Mouse (Mus musculus): Measurements from ENCODE around the gene Olfr691. TPM values are rescaled to one million over a fixed set of nuclear protein-coding genes. Genes with fewer than 3 reads are reported as not detected.
"Not testable (repeated sequence)": the region's sequence is repeated elsewhere in the genome, so short reads cannot be mapped to it uniquely, and the experiment has no call there.

Gene Olfr691
- total RNA-seq (2021) = 1 to 10 TPM in 1 of 2 experiments, under 1 TPM in 1; 0.90 to 1.2 TPM
- long read RNA-seq, experiment 1 = 0 reads
- long read RNA-seq, experiment 2 = 0 reads

DNA sequence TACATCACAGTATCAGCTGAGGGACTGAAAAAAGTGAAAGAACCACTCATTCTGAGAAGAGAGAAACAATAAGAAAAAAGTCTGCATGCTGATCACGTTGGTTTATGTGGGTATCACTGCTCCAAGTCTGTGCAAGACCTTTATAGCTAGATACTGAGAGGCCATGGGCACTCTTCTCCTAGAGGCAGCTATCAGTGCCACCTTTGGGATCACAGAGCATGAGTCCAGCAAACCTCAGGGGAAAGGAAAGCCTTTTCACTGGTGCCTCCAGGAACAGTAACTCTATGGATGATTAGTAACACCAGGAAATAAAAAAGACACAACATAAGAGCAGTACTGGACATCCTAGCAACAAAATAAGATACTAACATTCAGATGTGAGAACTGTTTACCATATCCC is at the start of gene Olfr691:
Gene Olfr691 (minus strand): TSS at position 101 of the 400 bp plus-strand sequence.
- DNase-seq (ENCODE audit: low spot score in 2 of 2) = no peak

DNA sequence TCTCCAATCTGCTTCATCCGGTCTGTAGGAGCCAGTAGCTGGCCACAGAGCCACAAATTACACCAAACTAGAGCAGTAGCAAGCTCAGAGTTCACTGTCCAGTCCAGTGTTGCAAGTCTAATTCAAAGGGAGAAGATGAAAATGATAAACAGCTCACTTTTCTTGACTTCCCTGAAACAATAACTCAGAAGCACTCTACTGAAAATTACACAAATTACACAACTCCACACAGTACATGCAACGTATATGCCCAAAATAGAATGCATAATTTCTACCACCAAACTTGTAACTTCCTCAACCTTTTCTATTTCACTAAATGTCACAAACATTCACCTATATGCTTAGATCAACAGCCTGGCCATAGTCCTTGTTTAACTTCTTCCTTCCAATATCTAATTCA is 48.2 kb upstream of the Olfr691 start:
- no peak for DNase-seq (ENCODE audit: low spot score in 2 of 2)

DNA sequence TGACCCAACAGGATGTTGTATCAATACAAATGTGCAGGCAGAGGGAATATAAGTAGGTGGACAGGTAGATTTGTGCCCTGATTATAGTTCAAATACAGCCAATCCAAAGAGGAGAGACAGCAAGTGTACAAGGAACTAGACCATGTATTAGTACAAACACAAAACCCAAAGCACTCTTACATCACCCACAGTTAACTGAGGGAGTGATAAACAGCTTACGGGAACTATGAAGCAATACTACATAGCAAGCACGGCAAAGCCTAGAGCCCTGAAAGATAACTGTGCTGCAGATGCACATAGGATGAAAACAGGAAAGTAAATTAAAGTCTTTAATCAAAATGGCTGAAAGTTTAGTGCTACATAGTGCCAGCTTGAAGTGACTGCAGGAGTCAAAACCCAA is 45.6 kb upstream of the Olfr691 start:
- no peak for DNase-seq (ENCODE audit: low spot score in 2 of 2)

DNA sequence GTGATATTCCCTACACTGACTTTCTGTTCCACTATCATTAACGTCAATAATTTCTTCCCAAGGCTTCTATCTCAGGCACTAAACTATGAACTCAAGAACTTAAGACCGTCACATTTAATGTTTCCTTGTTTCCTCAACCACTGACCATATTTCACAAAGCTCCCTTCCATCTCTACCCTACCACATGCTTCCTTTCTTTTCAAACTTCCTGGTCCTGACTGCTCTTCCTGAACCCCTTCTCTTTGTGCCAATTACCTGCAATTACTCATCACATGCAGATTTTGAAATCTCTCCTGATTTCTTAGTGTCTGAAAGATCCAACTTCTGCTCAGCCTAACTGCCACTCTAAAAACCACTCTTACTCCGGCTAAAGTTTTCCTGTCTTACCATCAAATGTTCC is 38.3 kb upstream of the Olfr691 start:
- DNase-seq (ENCODE audit: low spot score in 2 of 2) = no peak

DNA sequence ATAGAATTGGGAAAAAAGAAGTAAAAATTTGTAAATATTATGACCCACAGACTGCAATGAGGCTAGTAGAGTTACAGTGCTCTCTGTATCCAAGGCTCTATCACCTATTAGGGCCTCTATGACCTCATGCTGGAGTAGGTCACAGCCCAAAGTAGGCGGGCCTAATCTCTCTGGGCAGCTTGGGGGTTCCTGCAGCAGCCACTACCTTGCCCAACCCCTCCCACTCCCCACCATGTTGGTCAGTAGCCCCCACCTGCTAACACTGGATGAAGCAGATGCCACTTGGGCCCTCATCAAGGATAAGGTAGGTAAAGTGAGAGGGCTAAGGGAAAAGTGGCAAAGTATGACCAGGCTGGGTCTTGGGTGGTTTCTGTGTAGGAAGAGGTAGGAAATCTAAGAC is 32.8 kb upstream of the Olfr691 start, which contains the start of gene Gm5901:
Gene Gm5901 (plus strand): TSS at position 173 of the 400 bp plus-strand sequence.
- DNase-seq (ENCODE audit: low spot score in 2 of 2) = no peak

DNA sequence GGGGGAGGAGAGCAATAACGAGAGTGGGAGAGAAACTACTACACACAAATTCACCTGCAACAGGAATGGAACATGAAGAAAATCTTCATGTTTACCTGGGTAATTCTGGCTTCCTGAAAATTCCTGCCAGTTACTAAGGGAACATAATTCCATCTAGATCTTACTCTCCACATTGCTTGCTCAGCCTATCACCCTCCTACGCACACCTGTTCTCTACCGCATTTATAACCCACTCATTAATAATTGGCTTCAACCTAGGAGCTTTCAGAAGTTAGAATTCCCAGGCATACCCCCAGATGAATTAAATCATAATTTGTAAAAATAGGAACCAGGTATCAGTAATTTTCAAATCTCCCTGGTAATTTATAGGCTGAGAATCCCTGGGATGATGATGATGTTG is 31.9 kb upstream of the Olfr691 start:
- DNase-seq (ENCODE audit: low spot score in 2 of 2) = peak in 1 of 2 experiments; percentile 52

DNA sequence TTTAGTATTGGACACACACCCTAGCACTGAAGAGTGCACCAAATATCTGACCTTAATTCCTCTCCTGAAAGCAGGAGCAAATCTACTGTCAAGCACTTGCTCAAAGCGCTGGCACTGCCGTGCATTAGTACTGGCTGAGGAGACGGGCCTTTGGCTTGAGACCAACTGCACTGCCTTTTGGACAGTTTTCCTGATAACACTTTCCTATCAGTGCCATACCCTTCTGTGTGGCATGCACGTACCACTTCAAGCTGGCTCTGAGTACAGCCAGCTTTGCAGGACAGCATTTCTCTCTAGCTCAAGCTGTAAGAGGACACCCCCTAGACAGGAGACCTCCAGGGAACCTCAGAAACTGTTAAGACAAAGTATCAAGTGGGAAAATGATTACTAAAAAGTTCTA is 31.4 kb upstream of the Olfr691 start:
- DNase-seq (ENCODE audit: low spot score in 2 of 2) = no peak

DNA sequence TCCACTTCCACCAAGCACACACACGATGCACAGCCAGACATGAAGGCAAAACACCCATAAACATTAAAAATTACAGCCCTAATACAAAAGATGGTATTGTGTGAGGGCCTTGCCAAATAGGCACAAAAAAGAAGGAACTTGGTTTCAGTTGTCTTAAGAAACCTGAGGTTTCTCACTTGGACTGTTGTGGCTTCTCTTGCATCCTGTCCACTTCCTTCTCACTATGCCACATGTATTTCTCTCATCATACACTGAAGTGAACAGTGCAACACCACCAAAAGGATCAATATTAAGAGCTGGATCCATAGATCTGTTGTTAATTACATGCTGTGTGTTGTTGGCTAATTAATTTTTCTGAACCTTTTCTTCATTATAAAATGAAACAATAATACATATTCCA is 30.8 kb upstream of the Olfr691 start:
- no peak for DNase-seq (ENCODE audit: low spot score in 2 of 2)

DNA sequence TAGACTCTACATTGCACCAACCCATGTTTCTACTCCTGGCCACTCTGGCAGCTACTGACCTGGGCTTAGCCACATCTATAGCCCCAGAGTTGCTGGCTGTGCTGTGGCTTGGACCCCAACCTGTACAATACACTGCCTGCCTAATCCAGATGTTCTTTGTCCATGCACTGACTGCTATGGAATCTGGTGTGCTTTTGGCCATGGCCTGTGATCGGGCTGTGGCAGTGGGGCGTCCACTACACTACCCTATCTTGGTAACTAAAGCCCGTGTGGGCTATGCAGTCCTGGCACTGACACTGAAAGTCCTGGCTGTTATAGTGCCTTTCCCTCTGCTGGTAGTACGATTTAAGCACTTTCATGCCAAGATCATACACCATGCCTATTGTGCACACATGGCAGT is 26.5 kb upstream of the Olfr691 start:
- no peak for DNase-seq (ENCODE audit: low spot score in 2 of 2)

DNA sequence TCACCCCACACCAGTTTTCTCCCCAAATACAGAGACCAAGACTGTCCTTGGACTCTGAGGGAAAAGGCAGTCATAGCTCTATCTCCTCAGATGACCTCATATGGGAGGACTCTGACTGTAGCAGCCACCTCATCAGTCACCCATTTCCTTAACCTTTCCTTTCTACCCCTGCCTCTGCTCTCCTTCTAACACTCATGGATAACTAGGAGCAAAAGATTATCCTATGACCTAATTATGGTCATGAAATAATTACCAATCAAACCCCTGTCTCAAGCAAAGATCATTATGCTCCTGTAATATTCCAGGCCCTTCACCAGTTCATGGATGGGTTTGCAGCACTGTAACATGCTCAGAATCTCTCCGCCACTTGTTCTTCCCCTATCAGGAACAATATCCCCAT is 25.9 kb upstream of the Olfr691 start, which contains the start of gene Olfr692:
Gene Olfr692 (plus strand): TSS at position 301 of the 400 bp plus-strand sequence.
- no peak for DNase-seq (ENCODE audit: low spot score in 2 of 2)

DNA sequence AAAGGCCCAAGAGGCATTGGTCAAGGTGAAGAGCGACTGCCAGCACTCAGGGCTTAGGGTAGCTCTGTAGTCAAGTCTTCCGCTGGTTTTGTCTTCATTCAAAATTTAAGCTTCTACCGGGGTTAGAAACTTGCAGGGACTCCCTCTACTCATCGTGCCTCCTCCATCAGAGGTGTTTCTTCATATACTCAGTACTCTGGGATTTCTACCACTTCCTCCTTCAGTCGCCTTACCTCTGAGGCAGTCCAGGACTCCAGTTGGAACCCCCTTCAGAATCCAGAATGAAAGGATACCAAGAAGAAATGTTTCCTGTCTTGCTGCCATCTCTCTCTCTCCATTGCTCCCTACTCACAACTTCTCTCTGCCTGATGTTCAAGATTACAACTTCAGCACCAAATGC is 25.2 kb upstream of the Olfr691 start:
- DNase-seq (ENCODE audit: low spot score in 2 of 2) = no peak

DNA sequence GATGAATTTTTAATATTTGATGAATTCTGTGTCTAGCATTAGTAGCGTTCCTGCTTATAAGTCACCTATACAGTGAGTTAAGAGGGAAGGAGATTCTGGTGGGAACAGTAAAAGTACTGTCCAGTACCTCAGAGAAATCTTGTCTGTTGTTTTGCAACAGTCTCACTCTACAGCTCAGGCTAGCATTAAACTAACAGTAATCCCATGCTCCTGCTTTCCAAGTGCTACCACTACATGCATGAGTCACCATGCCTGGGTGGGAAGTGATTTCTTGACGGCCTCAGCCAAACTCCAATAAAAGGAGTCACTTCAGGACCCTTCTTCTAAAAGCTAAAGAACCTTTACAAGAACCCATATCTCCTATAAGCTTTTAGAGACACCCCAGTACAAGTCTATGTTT is 19.6 kb upstream of the Olfr691 start:
- DNase-seq (ENCODE audit: low spot score in 2 of 2) = no peak

DNA sequence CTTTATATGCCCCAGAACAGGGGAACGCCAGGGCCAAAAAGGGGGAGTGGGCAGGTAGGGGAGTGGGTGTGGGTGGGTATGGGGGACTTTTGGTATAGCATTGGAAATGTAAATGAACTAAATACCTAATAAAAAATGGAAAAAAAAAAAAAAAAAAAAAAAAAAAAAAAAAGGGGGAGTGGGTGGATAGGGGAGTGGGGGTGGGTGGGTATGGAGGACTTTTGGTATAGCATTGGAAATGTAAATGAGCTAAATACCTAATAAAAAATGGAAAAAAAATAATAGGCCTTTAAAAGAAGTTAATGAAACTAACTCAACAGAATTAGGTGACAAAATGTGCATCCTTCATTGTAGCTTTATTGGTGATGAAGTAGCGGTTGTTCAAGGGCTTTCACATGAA is 14.4 kb upstream of the Olfr691 start:
- DNase-seq (ENCODE audit: low spot score in 2 of 2) = not testable (repeated sequence)

DNA sequence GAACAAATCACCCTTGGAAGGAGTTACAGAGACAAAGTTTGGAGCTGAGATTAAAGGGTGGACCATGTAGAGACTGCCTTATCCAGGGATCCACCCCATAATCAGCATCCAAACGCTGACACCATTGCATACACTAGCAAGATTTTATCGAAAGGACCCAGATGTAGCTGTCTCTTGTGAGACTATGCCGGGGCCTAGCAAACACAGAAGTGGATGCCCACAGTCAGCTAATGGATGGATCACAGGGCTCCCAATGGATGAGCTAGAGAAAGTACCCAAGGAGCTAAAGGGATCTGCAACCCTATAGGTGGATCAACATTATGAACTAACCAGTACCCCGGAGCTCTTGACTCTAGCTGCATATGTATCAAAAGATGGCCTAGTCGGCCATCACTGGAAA is 14.0 kb upstream of the Olfr691 start:
- not testable (repeated sequence) for DNase-seq (ENCODE audit: low spot score in 2 of 2)

DNA sequence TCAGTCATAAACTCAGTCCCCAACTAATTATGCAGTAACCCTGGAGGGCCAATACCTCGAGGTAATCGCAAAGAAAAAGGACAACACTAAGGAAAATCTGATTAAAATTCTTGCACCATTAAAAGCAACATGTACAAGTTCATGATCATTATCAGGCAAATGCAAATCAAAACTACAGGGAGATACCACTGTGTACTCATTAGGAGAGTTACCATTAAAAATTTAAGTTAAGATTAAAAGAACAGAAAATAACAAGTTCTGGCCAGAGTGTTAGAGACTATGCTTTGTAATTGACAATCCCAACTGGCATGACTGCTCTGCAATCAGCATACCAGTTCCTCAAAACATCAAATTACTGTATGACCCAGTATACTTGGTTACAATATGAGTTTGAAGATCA is 682 bp upstream of the Olfr691 start:
- DNase-seq (ENCODE audit: low spot score in 2 of 2) = no peak

DNA sequence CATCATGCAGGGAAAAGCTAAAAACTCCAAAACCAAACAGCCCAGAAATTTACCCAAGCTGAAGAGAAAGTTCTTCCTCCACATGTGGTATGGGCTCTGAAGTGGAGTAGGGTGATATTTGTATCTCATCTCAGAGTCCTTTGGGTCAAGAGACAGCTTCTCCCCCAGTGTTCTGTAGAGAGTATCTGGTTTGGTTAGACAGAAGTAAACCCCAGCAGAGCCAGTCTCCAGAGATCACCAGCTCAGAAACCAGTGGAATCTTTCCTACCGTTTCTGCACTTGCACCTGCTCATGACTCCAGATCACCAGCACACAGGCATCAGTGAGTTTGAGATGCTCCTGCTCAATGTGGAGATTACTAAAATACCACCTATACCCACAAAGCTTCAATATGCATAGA is 8.1 kb downstream of the Olfr691 start, which contains the start of gene Olfr690:
Gene Olfr690 (minus strand): TSS at position 101 of the 400 bp plus-strand sequence.
- DNase-seq (ENCODE audit: low spot score in 2 of 2) = no peak

DNA sequence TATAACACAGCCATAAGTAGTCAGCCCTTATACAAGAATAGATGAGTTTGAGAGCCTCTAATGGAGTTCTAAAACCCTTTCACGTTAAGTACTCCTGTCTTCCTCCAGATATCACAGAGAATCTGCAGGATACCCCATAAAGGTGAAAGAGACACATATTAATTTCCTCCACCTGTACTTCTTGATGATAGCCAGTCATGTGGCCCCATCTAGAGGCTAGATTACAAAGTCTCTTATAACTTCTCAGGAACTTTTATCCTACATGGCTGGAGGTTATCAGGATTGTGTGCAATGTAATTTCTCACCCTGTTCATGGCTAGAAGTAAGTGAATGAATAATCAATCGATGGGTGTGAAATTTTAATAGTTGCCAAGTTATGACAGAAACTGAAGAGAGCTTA is 16.8 kb downstream of the Olfr691 start:
- DNase-seq (ENCODE audit: low spot score in 2 of 2) = no peak

DNA sequence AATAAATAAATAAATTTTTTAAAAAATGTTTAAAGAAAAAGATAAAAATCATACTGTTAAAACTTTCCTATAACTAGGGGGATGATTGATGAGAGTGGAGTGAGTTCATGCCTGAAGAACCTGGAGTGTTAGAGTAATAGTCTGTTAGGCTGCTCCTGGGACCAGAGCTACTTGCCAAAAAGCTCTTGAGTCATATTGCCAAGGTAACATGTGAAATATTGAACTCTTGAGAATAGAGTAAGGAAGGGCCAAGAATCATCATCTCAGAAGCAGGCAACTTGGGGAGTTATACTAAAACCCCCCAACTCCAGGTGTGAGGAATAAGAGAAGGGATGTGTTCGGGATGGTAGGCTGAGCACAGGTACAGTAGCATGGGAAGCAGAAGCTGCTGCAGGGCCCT is 31.2 kb downstream of the Olfr691 start, which contains the start of gene Olfr689:
Gene Olfr689 (plus strand): TSS at position 301 of the 400 bp plus-strand sequence.
- no peak for DNase-seq (ENCODE audit: low spot score in 2 of 2)

DNA sequence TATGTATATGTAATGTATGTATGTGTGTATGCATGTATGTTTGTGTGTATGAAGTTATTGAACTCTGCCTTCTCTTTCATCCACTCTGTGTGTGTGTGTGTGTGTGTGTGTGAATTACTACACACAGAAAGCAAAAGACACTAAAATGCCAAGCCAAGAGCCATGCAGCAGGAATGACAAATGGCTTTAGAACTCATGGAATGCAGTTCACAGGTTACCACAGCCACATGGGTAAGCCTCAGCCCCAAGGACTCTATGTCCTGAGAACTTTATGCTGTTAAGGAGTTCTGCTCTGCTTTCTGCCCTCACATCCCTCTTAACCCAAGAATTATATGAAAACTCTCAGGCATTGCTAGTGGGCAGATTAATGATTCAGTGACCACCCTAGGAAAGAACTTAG is 52.0 kb downstream of the Olfr691 start:
- no peak for DNase-seq (ENCODE audit: low spot score in 2 of 2)

DNA sequence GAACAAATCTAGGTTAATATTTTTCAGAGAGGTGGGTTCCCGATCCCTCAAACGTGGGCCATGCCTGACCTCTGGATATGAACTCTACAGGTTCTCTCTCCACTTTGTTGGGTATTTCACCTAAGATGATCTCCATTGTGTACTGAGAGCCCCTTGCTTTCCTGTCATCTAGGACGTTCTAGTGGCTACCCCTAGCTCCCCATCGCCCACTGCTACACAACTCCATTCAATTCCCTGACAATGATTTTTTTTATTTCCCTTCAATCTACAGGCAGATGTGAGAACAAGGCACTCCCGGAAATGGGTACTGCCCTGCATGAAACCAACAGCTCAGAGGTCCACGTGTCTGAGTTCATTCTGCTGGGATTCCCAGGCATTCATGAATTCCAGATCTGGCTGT is 54.3 kb downstream of the Olfr691 start, which contains the start of gene Olfr688:
Gene Olfr688 (plus strand): TSS at position 301 of the 400 bp plus-strand sequence.
- DNase-seq (ENCODE audit: low spot score in 2 of 2) = no peak

Data from layer of hippocampus, postnatal 14 days (tissue).